Mouse (Mus musculus): ENCODE measurements around the gene Rnf111. TPM values are rescaled to one million over a fixed set of nuclear protein-coding genes. Genes with fewer than 3 reads are reported as not detected.

Gene Rnf111
- polyA plus RNA-seq, 1 experiment from 2014 or later: 8.0 TPM

DNA sequence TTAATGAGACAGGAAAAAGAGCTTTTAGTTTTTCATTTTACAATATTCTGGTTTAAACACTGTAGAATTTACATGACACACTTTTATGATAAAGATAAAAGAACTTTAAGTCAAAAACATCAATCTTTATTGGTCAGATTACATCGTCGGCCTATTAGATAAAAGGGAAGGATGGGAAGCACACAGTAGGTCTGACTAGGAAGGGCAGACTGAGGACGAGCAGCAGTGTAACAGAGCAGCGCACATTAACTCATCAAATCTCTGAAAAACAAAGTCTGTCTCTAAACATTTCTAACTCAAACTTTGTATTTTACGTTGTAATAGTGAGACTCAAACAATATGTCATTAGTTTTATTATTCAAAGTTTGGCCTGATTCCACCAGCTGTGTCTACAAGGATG is 54.5 kb downstream of the Rnf111 start:
- peaks cover 53% of the 10 kb centered on the region for H3K36me3 ChIP-seq (replicated peaks)
- WGBS (ENCODE audit: insufficient replicate concordance): 82% methylated on average over 5 of the region's 5 CpGs
- H3K9ac ChIP-seq: no peak overlapping the region
- ATAC-seq (ENCODE audit: insufficient read depth): no peak
- no peak overlapping the region for H3K4me2 ChIP-seq
- H3K9me3 ChIP-seq (replicated peaks): no peaks in the 10 kb centered on the region
- H3K27me3 ChIP-seq: no peaks in the 10 kb centered on the region
- H3K4me3 ChIP-seq (replicated peaks): no peak overlapping the region
- H3K27ac ChIP-seq (replicated peaks): no peak overlapping the region
- no peaks in the 10 kb centered on the region for H3K4me1 ChIP-seq (replicated peaks)

DNA sequence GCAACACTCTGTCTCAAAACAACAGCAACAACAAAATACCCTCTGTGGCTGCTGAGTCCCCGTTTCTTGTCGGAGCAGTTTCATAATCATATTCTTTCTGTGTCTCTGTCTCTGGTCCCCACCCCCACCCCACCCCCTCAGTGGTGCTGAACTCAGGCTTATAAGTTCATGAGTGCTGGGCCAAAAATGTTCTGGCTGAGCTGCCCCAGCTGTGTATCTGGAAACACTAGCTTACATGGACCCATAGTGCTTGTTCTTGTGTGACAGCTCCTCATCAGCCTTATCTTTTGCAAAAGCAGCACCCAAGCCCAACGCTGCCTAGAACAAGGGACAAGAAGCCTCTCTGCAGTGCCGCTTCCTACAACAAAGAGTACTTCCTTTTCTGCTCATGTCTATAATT is 63.6 kb downstream of the Rnf111 start:
- Histone ChIP-seq H3K4me3 (replicated peaks) (no peak overlapping the region), H3K4me1 (replicated peaks) (peaks cover 4% of the 10 kb centered on the region; the same call in 1 of the 2 replicates), H3K27me3 (no peaks in the 10 kb centered on the region), H3K36me3 (replicated peaks) (peaks cover 68% of the 10 kb centered on the region), H3K27ac (replicated peaks) (no peak overlapping the region), H3K4me2 (no peak overlapping the region), H3K9ac (no peak overlapping the region), H3K9me3 (replicated peaks) (no peaks in the 10 kb centered on the region)
- 74% methylated on average over 4 of the region's 4 CpGs for WGBS (ENCODE audit: insufficient replicate concordance)
- ATAC-seq (ENCODE audit: insufficient read depth): no peak

DNA sequence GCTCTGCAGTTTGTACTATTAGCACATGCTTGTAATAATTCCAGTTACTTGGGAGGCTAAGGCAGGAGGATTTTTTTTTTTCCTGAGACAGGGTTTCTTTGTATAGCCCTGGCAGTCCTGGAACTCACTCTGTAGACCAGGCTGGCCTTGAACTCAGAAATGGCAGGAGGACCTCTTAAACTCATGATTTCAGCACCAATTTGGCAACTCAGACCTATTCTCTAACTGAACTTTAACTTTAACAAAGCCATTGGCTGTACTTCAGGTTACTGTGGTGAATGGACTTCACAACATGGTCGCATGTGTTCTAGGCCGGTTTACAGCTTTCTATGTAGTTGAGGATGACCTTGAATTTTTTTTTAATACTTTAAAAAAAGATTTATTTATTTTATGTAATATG is 80.9 kb downstream of the Rnf111 start:
- peaks cover 47% of the 10 kb centered on the region for H3K36me3 ChIP-seq (replicated peaks)
- no peaks in the 10 kb centered on the region for H3K9me3 ChIP-seq (replicated peaks)
- H3K9ac ChIP-seq: no peak overlapping the region

DNA sequence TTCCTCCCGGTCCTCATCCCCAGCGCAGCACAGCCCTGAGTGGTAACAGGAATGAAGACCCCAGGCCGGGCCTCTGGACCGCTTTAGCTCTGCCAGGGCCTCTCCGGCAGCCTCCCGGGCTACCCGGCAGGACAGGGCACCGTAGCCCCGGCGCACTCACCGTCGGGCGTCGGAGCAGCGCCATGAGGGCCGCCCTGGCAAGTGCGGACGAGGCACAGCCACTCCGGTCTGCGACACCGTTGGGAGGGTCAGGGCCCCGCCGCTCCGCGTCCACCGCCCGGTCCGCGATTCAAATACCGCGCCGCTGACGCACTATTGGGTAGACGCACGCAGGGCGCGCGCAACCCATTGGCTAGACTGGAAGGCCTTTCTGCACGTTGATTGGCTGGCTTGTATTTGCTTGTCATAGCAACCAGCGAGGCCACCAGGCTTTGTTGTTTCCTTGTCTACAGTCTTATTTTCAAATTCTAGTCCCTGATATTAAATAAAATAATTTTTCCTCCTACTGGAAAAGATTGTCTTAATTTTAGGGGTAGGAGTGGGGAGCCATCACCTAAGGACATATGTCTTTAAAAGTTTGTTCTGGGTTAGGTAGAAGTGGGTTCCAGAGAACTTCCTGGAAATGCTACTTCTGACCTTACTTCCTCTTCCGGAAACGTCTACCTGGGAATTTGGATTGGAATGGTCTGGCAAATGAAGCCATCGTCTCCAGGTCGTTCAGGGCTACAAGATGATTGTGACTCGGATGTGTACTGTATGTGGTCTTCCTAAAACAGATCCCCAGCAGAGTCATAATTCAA is 82.1 kb downstream of the Rnf111 start, which contains the start of gene Ccnb2:
TSS of gene Ccnb2 (minus strand) at position 291 of the 800 bp plus-strand sequence.
- Histone ChIP-seq H3K27ac (replicated peaks) (peak within 1 kb of the TSS; percentile 95), H3K4me2 (peak within 1 kb of the TSS; percentile 78), H3K4me1 (replicated peaks) (peaks cover 26% of the 10 kb centered on the region), H3K9me3 (replicated peaks) (no peaks in the 10 kb centered on the region), H3K36me3 (replicated peaks) (peaks cover 48% of the 10 kb centered on the region), H3K9ac (peak within 1 kb of the TSS; percentile 99), H3K4me3 (replicated peaks) (peak within 1 kb of the TSS; percentile 96), H3K27me3 (no peaks in the 10 kb centered on the region)
- WGBS (ENCODE audit: insufficient replicate concordance): 1% methylated on average over 45 of the region's 45 CpGs
- ATAC-seq (ENCODE audit: insufficient read depth): peak; percentile 100

More for the DNA sequence above, 80.9 kb downstream of the Rnf111 start:
- H3K4me3 ChIP-seq (replicated peaks): no peak overlapping the region
- no peak overlapping the region for H3K4me2 ChIP-seq
- peaks cover 26% of the 10 kb centered on the region for H3K4me1 ChIP-seq (replicated peaks)
- ATAC-seq (ENCODE audit: insufficient read depth): no peak
- no peak overlapping the region for H3K27ac ChIP-seq (replicated peaks)
- H3K27me3 ChIP-seq: no peaks in the 10 kb centered on the region
- 93% methylated on average over 2 of the region's 2 CpGs for WGBS (ENCODE audit: insufficient replicate concordance)

DNA sequence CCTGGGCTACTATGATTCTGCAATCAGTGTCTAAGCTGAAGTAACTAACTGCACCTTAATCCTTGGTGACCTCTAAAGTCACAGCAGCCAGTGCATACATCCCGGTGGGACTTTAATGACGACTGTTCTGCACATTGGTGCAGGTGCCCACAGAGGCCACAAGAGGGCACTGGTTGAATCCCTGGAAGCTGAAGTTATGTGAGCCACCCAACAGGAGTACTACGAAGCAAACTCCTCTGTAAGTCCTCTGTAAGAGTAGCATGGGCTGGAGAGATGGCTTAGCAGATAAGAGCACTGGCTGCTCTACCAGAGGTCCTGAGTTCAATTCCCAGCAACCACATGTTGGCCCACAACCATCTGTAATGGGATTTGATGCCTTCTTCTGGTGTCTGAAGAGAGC is 87.1 kb downstream of the Rnf111 start:
- H3K9ac ChIP-seq: no peak overlapping the region
- ATAC-seq (ENCODE audit: insufficient read depth): no peak
- H3K4me1 ChIP-seq (replicated peaks): peaks cover 18% of the 10 kb centered on the region
- H3K27me3 ChIP-seq: no peaks in the 10 kb centered on the region
- no peak overlapping the region for H3K4me3 ChIP-seq (replicated peaks)
- H3K27ac ChIP-seq (replicated peaks): no peak overlapping the region
- H3K4me2 ChIP-seq: no peak overlapping the region
- H3K9me3 ChIP-seq (replicated peaks): no peaks in the 10 kb centered on the region
- H3K36me3 ChIP-seq (replicated peaks): peaks cover 79% of the 10 kb centered on the region
- 62% methylated on average over 3 of the region's 3 CpGs for WGBS (ENCODE audit: insufficient replicate concordance)

DNA sequence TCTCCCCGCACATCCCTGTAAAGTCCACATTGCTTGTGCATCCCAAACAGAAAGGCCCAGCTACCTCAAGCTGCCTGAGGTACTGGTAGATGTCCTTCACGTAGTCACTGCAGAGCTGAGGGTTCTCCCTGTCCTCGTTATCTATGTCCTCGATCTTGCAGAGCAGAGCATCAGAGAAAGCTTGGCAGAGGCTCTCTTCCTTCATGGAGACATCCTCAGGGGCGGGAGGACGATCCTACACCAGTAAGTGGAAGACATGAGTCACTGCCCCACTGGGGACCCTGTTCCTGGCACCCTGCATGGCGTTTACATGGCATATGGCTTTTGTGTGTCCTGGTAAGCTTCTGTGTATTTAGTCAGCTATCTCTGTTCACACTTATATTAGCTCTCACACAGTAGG is 90.5 kb downstream of the Rnf111 start:
- no peak overlapping the region for H3K4me2 ChIP-seq
- H3K9ac ChIP-seq: no peak overlapping the region
- no peak overlapping the region for H3K4me3 ChIP-seq (replicated peaks)
- no peaks in the 10 kb centered on the region for H3K4me1 ChIP-seq (replicated peaks)
- peaks cover 99% of the 10 kb centered on the region for H3K36me3 ChIP-seq (replicated peaks)
- no peak for ATAC-seq (ENCODE audit: insufficient read depth)
- 90% methylated on average over 7 of the region's 7 CpGs for WGBS (ENCODE audit: insufficient replicate concordance)
- H3K9me3 ChIP-seq (replicated peaks): no peaks in the 10 kb centered on the region
- no peaks in the 10 kb centered on the region for H3K27me3 ChIP-seq
- no peak overlapping the region for H3K27ac ChIP-seq (replicated peaks)

DNA sequence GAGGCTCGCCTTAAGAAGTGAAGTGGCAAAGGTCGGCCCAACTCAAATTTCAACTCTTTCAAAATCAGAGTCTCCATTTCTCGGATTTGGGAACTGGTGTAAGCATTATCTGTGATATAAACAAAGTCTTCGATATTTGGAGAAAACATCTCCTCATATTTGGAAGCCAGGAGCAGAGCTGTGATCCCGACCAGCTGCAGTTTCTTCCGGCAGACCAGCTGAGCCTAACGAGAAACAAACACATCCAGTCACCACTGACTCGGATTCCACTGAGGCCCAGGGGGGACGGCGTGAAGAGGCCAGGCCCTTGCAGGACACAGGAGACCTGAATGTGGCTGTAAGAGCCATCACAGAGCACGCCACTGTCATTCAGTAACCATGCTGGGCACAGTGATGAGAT is 92.9 kb downstream of the Rnf111 start:
- Histone ChIP-seq H3K36me3 (replicated peaks) (peaks cover 93% of the 10 kb centered on the region), H3K27ac (replicated peaks) (no peak overlapping the region), H3K4me1 (replicated peaks) (no peaks in the 10 kb centered on the region), H3K9me3 (replicated peaks) (no peaks in the 10 kb centered on the region), H3K27me3 (no peaks in the 10 kb centered on the region), H3K9ac (no peak overlapping the region), H3K4me3 (replicated peaks) (no peak overlapping the region), H3K4me2 (no peak overlapping the region)
- 87% methylated on average over 11 of the region's 11 CpGs for WGBS (ENCODE audit: insufficient replicate concordance)
- ATAC-seq (ENCODE audit: insufficient read depth): no peak

DNA sequence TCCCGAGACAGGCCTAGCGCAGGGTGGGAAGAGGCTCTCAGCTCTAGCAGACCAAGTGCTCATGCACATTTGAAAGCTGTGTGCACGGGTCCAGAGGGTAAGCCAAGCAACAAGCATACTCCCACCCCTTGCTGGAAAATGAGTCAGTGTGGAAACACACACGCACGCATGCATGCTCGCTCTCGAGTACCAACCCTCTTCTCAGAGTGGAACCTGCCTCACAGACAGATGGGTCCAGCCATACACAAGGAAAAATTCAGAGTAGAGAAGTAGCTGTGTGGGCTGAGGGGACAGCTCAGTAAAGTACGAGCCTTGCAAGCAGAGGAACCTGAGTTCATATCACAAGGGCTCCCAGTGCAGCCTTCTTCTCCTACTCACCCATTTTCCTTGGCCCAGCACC is 93.8 kb downstream of the Rnf111 start:
- no peaks in the 10 kb centered on the region for H3K9me3 ChIP-seq (replicated peaks)
- H3K9ac ChIP-seq: no peak overlapping the region
- no peaks in the 10 kb centered on the region for H3K4me1 ChIP-seq (replicated peaks)
- no peak for ATAC-seq (ENCODE audit: insufficient read depth)
- no peak overlapping the region for H3K4me3 ChIP-seq (replicated peaks)
- no peak overlapping the region for H3K27ac ChIP-seq (replicated peaks)
- H3K36me3 ChIP-seq (replicated peaks): peaks cover 84% of the 10 kb centered on the region
- 93% methylated on average over 8 of the region's 8 CpGs for WGBS (ENCODE audit: insufficient replicate concordance)
- no peak overlapping the region for H3K4me2 ChIP-seq
- no peaks in the 10 kb centered on the region for H3K27me3 ChIP-seq

DNA sequence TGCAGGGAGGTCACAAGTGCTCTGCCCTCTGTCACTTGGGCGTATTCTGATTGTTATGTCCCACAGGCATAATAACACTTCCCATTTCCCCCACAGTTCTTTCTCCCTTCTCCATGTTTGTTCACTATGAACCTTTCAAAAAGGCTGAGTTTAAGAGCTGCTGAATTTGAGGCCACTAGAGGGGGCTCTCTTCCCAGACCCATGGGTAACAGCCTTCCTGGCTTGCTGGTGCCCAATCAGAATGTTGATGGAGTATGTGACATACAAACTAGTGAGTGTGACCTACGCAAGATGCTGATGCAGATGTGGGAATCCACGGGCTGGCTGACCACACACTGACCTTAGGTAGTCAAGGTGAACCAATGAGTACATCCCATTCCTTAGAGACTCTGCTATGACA is 94.7 kb downstream of the Rnf111 start:
- whole genome bisulfite sequencing (ENCODE audit: insufficient replicate concordance): 86% methylated on average over 3 of the region's 3 CpGs
- H3K4me1 ChIP-seq (replicated peaks): no peaks in the 10 kb centered on the region
- no peak overlapping the region for H3K27ac ChIP-seq (replicated peaks)
- H3K36me3 ChIP-seq (replicated peaks): peaks cover 75% of the 10 kb centered on the region
- no peaks in the 10 kb centered on the region for H3K27me3 ChIP-seq
- no peak for ATAC-seq (ENCODE audit: insufficient read depth)
- no peak overlapping the region for H3K9ac ChIP-seq
- H3K9me3 ChIP-seq (replicated peaks): no peaks in the 10 kb centered on the region
- no peak overlapping the region for H3K4me3 ChIP-seq (replicated peaks)
- H3K4me2 ChIP-seq: no peak overlapping the region

DNA sequence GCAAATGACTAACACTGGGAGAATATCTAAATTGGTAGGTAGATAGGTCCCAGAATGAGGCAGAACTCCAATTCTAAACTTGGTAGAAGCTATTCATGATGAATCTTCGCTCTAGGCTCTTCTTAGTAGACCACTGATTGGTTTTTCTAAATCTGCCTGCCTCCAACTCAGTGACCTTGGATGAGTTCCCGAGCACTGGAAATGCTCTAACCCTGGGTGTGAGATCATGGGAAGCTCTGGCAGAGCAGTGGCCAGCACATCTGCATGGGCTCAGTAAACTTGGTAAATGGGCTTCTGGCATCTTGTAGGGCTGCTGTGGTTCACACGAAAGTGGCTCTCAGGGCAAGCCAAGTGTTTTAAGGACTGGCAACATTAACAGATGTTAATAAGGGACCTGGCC is 96.9 kb downstream of the Rnf111 start:
- Histone ChIP-seq H3K4me2 (no peak overlapping the region), H3K36me3 (replicated peaks) (peaks cover 53% of the 10 kb centered on the region), H3K27ac (replicated peaks) (no peak overlapping the region), H3K4me1 (replicated peaks) (no peaks in the 10 kb centered on the region), H3K27me3 (no peaks in the 10 kb centered on the region), H3K9me3 (replicated peaks) (no peaks in the 10 kb centered on the region), H3K4me3 (replicated peaks) (no peak overlapping the region), H3K9ac (no peak overlapping the region)
- no peak for ATAC-seq (ENCODE audit: insufficient read depth)
- 81% methylated on average over 3 of the region's 3 CpGs for whole genome bisulfite sequencing (ENCODE audit: insufficient replicate concordance)

DNA sequence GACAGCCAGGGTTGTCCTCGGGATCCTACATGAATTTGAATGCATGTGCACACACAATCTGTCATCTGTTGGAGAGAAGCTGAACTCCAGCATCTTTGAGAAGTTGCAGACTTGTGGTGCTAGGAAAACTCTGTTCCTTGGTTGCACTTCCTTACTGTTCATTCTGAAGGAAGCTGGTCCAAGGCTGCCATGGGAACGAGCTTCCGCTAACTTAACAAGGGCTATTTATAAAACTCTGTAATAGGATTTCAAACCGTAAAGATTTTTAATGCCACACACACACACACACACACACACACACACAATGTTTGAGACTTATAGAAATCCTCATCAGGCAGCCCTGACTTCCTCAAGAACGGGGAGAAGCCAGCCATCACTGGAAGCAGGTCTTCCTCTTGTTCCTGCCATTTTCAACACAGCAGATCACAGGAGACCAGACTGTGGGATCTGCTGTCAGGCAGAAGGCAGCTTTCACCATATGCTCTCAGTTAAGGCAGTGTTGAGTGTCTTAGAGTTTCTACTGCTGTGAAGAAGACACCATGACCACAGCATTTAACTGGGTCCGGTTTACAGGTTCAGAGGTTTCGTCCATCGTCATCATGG is 101.5 kb downstream of the Rnf111 start:
- Histone ChIP-seq H3K27me3 (no peaks in the 10 kb centered on the region), H3K27ac (replicated peaks) (no peak overlapping the region), H3K4me1 (replicated peaks) (no peaks in the 10 kb centered on the region), H3K4me3 (replicated peaks) (no peak overlapping the region), H3K9ac (no peak overlapping the region), H3K4me2 (no peak overlapping the region), H3K36me3 (replicated peaks) (peaks cover 7% of the 10 kb centered on the region), H3K9me3 (replicated peaks) (no peaks in the 10 kb centered on the region)
- no peak for ATAC-seq (ENCODE audit: insufficient read depth)
- 73% methylated on average over 8 of the region's 8 CpGs for WGBS (ENCODE audit: insufficient replicate concordance)
